22 mouse cellular contexts compared by ENCODE assay signal in genomic region chr6:19457048-19457447, GRCm38 (mm10).
"Had no signal": no experiment of that assay in that cellular context is flagged by ENCODE, and none has a peak within 500 bp of the region (broad histone marks: within the 10 kb centered on the region; RNA-seq: fewer than 3 reads in every experiment).

No protein-coding gene starts in this region.

- H3K4me2 ChIP-seq: limb, embryonic 12.5 days; limb, embryonic 15.5 days; liver, embryonic 11.5 days; lung, embryonic 14.5 days; midbrain, embryonic 11.5 days; neural tube, embryonic 12.5 days; neural tube, embryonic 15.5 days; stomach, embryonic 15.5 days had no signal

- H3K27ac ChIP-seq: limb, embryonic 12.5 days; limb, embryonic 15.5 days; liver, embryonic 14.5 days; neural tube, embryonic 12.5 days; neural tube, embryonic 15.5 days; stomach, embryonic 15.5 days had no signal

- H3K9me3 ChIP-seq: limb, embryonic 12.5 days; limb, embryonic 15.5 days; megakaryocyte, embryonic 14.5 days; neural tube, embryonic 12.5 days; neural tube, embryonic 15.5 days; stomach, embryonic 15.5 days had no signal

- H3K4me1 ChIP-seq: limb, embryonic 12.5 days; limb, embryonic 15.5 days; megakaryocyte, embryonic 14.5 days; neural tube, embryonic 12.5 days; neural tube, embryonic 15.5 days; stomach, embryonic 15.5 days had no signal

- H3K27me3 ChIP-seq: limb, embryonic 12.5 days; limb, embryonic 15.5 days; megakaryocyte, embryonic 14.5 days; neural tube, embryonic 12.5 days; neural tube, embryonic 15.5 days; stomach, embryonic 15.5 days had no signal

- ATAC-seq: liver, postnatal 0 days had no signal

- H3K4me3 ChIP-seq: limb, embryonic 12.5 days; limb, embryonic 15.5 days; megakaryocyte, embryonic 14.5 days; neural tube, embryonic 12.5 days; neural tube, embryonic 15.5 days; stomach, embryonic 15.5 days had no signal

- H3K36me3 ChIP-seq: limb, embryonic 12.5 days; limb, embryonic 15.5 days; neural tube, embryonic 12.5 days; neural tube, embryonic 15.5 days; stomach, embryonic 15.5 days had no signal

- H3K9ac ChIP-seq: limb, embryonic 12.5 days; limb, embryonic 15.5 days; liver, embryonic 14.5 days; liver, postnatal 0 days; lung, embryonic 14.5 days; neural tube, embryonic 12.5 days; neural tube, embryonic 15.5 days; stomach, embryonic 15.5 days had no signal

- DNase-seq: kidney, adult 9 months; kidney, postnatal 14 days; kidney, postnatal 4 days; left cerebral cortex, postnatal 4 days; liver, postnatal 0 days; lung, embryonic 14.5 days; lung, postnatal 10 days; lung, postnatal 36 days; midbrain, embryonic 14.5 days; right cerebral cortex, adult 18-20 months; right cerebral cortex, postnatal 14 days; right cerebral cortex, postnatal 4 days; thymus, postnatal 25 days had no signal
